Mouse (Mus musculus) intestine, embryonic 16.5 days (tissue): ENCODE measurements around the gene Nexn. TPM values are rescaled to one million over a fixed set of nuclear protein-coding genes. Genes with fewer than 3 reads are reported as not detected.
"Not testable (repeated sequence)": the region's sequence is repeated elsewhere in the genome, so short reads cannot be mapped to it uniquely, and the experiment has no call there.

Experiments
- ATAC-seq: fragments of 200-750 bp; cut with Nextera tagmentation; 2 replicates; pipeline ENCODE4 v1.8.0; 2017; ENCODE audit warnings: moderate TSS enrichment, moderate library complexity
- H3K27ac ChIP-seq: fragments of 300-500 bp; sonication (generic); 2 replicates; pipeline ENCODE4 v1.5.1; 2014; ENCODE audit warnings: mild to moderate bottlenecking, low read length
- H3K27me3 ChIP-seq: fragments of 300-500 bp; sonication (generic); replicated peaks from 2 replicates; pipeline ENCODE4 v1.6.1; 2014; ENCODE audit warnings: low read length, control low read depth, mixed read lengths; ENCODE audit not compliant: control insufficient read depth, insufficient read depth
- H3K36me3 ChIP-seq: fragments of 300-500 bp; sonication (generic); 2 replicates; pipeline ENCODE4 v1.6.1; 2014; ENCODE audit warnings: low read length, control low read depth; ENCODE audit not compliant: control insufficient read depth, insufficient read depth
- H3K4me1 ChIP-seq: fragments of 300-500 bp; sonication (generic); 2 replicates; pipeline ENCODE4 v1.6.1; 2014; ENCODE audit warnings: low read length, control low read depth, mixed read lengths; ENCODE audit not compliant: control insufficient read depth, insufficient read depth
- H3K4me2 ChIP-seq: fragments of 300-500 bp; sonication (generic); 2 replicates; pipeline ENCODE4 v1.6.1; 2014; ENCODE audit warnings: low read depth, low read length, control low read depth
- H3K4me3 ChIP-seq: fragments of 300-500 bp; sonication (generic); 2 replicates; pipeline ENCODE4 v1.5.1; 2014; ENCODE audit warnings: mild to moderate bottlenecking, low read length
- H3K9ac ChIP-seq: fragments of 300-500 bp; sonication (generic); 2 replicates; pipeline ENCODE4 v1.6.1; 2014; ENCODE audit warnings: low read depth, low read length
- H3K9me3 ChIP-seq: fragments of 300-500 bp; sonication (generic); 2 replicates; pipeline ENCODE4 v1.6.1; 2016; ENCODE audit warnings: low read length, control low read depth; ENCODE audit not compliant: control insufficient read depth
- WGBS: fragments of 180-500 bp; shearing (Covaris S2); extraction: QIAGEN DNeasy Blood & Tissue Kit; methylation state at CpG from one replicate; pipeline ENCODE4 v1.1.7; 2014; 5-methylcytosine and 5-hydroxymethylcytosine counted together
- polyA plus RNA-seq: library from polyadenylated mRNA; unstranded; fragments of >200 nt; fragmentation: Nextera tagmentation; extraction: Ambion mirVana; gene quantifications from 2 replicates; pipeline ENCODE4 v1.2.1, GENCODE M21; 2015

Nexn gene
- polyA plus RNA-seq, 1 experiment from 2014 or later: 21.6 TPM

DNA sequence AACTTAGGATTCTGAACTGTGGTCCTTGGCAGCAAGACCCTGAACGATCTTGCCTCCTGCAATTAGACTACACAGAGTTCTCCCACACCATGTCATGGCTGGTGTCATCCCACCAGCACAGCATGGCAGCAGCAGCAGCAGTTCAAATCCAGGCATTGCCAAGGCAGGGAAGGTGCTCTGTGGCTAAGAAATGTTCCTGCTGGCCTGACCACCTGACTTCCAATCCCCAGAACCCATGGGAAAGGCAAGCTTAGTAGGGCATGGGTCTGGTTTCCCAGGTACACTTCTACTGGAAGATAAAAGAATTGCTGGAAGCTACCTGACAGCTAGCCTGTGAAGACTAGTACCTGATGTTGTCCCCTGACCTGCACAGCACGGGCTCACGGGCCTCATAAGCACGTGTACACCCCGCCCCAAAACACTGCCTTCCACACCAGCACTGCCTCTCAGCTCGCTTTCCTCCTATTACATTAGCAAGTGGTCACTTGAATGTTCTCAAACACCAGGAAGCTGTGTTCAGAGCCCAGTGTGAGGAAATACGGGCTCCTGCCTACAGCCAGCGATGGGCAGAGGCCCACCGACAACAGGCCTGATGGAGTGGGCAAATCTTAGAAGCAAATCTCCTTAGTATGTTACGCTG lies 5.0 kb upstream of the Nexn start:
- Histone ChIP-seq H3K27me3 (0 out of 2 replicates have a peak, but pooled peaks cover 2% of the 10 kb centered on the region), H3K36me3 (no peaks in the 10 kb centered on the region; the same call in 1 of the 2 replicates), H3K9me3 (no peaks in the 10 kb centered on the region), H3K4me2 (no peak overlapping the region), H3K4me3 (no peak overlapping the region), H3K4me1 (peaks cover 2% of the 10 kb centered on the region; the same call in 1 of the 2 replicates), H3K9ac (no peak overlapping the region), H3K27ac (no peak overlapping the region)
- WGBS: 86% methylated on average over 10 of the region's 10 CpGs
- no peak for ATAC-seq

DNA sequence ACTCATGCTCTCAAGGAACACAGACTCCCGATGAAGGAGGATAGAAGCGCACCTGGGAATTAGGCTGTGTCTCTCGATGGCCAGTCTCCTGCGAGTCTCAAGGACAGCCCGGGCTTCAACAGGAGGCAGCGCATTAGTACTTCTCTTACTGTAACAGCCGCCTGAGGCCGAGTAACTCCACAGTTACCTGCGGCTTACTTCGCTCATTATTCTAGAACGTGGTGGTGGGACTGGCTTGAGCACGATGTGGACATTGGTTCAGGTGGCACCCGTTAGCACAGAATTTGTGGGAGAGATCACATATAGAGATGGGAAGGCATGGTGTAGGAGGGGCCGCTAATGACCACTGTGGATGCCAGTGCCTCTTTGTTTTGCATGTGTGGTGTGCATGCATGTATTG lies 1.9 kb upstream of the Nexn start:
- no peak overlapping the region for H3K9ac ChIP-seq
- H3K9me3 ChIP-seq: no peaks in the 10 kb centered on the region
- no peak overlapping the region for H3K27ac ChIP-seq
- H3K4me2 ChIP-seq: no peak overlapping the region
- no peak overlapping the region for H3K4me3 ChIP-seq
- no peaks in the 10 kb centered on the region for H3K36me3 ChIP-seq
- ATAC-seq: no peak
- peaks cover 4% of the 10 kb centered on the region; the same call in 1 of the 2 replicates for H3K4me1 ChIP-seq
- 89% methylated on average over 14 of the region's 14 CpGs for WGBS
- 0 out of 2 replicates have a peak, but pooled peaks cover 2% of the 10 kb centered on the region for H3K27me3 ChIP-seq

DNA sequence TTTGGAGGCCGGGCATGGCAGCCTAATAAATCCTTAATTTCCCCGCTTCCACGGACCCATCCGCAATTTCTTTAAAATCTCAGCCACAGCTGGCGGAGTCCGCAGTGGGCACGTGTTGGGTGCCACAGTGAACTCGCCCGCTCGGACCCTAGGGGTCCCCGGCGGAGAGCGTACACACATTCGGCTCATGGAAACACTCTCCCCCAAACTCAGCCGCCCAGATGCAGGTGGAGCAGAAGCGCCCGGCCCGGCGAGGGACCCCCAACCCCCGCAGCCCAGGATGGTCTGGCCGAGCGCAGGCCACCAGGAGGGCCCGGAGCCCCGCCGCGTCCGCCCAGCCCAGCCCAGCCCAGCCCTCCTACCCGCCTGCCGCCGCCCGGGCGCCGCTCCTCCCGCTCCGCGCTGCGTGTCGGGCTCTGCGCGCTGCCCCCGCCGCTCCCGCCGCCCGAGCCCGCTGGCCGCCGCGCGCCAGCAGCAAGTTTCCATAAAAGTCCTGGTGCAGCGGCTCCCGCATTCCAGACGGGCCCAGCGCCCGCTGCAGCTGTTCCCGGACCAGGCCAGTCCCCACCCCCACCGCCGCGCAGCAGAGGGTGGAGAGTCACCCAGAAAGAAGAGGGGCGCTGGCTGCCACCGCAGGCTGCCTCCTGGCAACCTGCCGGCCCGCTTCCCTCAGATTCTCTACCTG lies 657 bp downstream of the Nexn start:
- Histone ChIP-seq H3K4me3 (peak overlapping the region; percentile 62), H3K9ac (peak overlapping the region; percentile 82), H3K9me3 (no peaks in the 10 kb centered on the region), H3K27ac (peak overlapping the region; percentile 62), H3K4me2 (peak overlapping the region; percentile 97), H3K27me3 (0 out of 2 replicates have a peak, but pooled peaks cover 2% of the 10 kb centered on the region), H3K36me3 (no peaks in the 10 kb centered on the region), H3K4me1 (peaks cover 7% of the 10 kb centered on the region; the same call in 1 of the 2 replicates)
- peak; percentile 85 for ATAC-seq
- WGBS: 1% methylated on average over 52 of the region's 63 CpGs

DNA sequence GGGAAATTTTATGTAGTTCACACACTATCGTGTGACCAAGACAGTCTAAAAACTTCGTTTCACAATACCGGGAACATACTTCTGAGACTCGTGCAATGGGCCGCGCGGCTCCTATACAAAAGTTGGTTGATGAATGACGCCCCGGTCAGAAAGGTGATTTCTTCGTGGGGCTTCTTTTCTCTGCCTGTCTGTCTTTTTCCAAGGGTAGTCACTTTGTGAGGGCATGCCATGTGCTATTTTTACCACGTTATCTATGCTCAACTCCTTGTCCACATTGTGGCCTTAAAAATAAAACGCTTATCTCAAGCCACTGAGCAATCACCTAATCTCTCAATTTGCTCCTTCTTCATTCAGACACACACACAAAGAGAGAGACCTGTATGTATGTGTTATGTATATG lies 1.3 kb downstream of the Nexn start:
- Histone ChIP-seq H3K9ac (peak overlapping the region; percentile 42; the same call in 1 of the 2 replicates), H3K27me3 (0 out of 2 replicates have a peak, but pooled peaks cover 2% of the 10 kb centered on the region)

DNA sequence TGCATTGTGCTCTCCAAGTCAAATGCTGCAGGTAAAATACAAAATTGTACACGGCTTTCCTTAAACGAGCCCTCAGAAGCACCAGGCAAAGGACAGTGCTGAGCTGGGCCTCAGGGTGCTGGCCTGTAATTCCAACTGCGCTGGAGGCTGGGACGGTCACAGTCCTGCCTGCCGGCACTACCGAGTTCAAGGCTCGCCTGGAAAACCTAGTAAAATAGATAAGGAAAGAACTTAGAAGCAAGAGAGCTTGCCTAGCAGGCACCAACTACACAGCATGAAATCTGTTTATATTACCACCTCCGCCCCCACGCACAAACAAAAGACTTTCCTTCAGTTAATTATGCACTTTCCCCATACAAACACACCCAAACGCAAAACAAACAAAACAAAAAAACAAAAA lies 1.8 kb downstream of the Nexn start:
- Histone ChIP-seq H3K27me3 (0 out of 2 replicates have a peak, but pooled peaks cover 2% of the 10 kb centered on the region), H3K4me2 (peak overlapping the region; percentile 21; the same call in 1 of the 2 replicates), H3K4me1 (peaks cover 7% of the 10 kb centered on the region; the same call in 1 of the 2 replicates), H3K9me3 (no peaks in the 10 kb centered on the region), H3K36me3 (no peaks in the 10 kb centered on the region), H3K4me3 (peak overlapping the region; percentile 62), H3K9ac (peak overlapping the region; percentile 48; the same call in 1 of the 2 replicates), H3K27ac (no peak overlapping the region)
- ATAC-seq: no peak
- 50% methylated on average over 10 of the region's 10 CpGs for WGBS

More for the DNA sequence above, 1.3 kb downstream of the Nexn start:
- Histone ChIP-seq H3K27ac (no peak overlapping the region), H3K4me2 (peak overlapping the region; percentile 97), H3K36me3 (no peaks in the 10 kb centered on the region), H3K4me1 (peaks cover 7% of the 10 kb centered on the region; the same call in 1 of the 2 replicates), H3K4me3 (peak overlapping the region; percentile 62), H3K9me3 (no peaks in the 10 kb centered on the region)
- no peak for ATAC-seq
- WGBS: 46% methylated on average over 12 of the region's 12 CpGs

DNA sequence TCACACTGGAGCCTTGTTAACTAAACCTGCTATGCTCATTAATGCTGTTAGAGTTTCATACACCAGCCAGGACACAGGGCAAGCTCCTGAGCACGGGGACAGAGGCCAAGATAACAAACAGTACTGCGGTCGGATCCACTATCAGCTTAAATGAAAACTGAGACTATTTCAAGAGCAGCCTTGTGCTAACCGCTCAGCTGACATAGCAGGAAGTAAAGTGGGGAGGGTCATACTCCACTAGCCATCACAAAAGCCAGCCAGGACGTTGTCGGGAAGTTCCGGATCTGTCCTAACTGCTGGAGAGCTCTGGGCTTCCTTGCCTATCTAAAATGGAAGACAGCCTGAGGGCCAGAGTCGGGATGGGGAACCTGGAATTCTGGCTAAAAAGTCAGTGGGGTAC lies 4.2 kb downstream of the Nexn start:
- 0 out of 2 replicates have a peak, but pooled peaks cover 2% of the 10 kb centered on the region for H3K27me3 ChIP-seq
- H3K4me1 ChIP-seq: peaks cover 7% of the 10 kb centered on the region; the same call in 1 of the 2 replicates
- no peaks in the 10 kb centered on the region for H3K9me3 ChIP-seq
- no peaks in the 10 kb centered on the region for H3K36me3 ChIP-seq
- peak overlapping the region; percentile 13; the same call in 1 of the 2 replicates for H3K4me2 ChIP-seq
- H3K4me3 ChIP-seq: no peak overlapping the region
- ATAC-seq: peak; percentile 23; the same call in 1 of the 2 replicates
- H3K9ac ChIP-seq: peak overlapping the region; percentile 26; the same call in 1 of the 2 replicates
- no peak overlapping the region for H3K27ac ChIP-seq
- 44% methylated on average over 8 of the region's 8 CpGs for WGBS

DNA sequence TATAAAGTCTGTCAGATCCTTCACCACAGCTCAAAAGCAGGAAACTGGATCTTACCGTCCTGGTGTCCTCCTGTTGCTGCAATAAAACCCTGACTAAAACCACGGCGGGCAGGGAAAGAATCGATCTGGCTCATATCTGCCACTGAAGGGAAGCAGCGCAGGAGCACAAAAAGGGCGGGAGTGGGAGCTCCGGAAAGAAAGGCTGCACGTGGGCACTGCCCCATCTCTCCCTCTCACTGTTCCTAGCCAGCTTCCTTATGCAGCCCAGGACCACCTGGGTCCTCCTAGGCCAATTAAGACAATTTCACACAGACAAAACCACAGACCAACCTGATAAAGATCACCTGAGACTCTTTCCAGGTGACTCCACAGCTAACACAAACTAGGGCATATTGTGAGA lies 4.7 kb downstream of the Nexn start:
- Histone ChIP-seq H3K4me1 (peaks cover 7% of the 10 kb centered on the region; the same call in 1 of the 2 replicates), H3K36me3 (no peaks in the 10 kb centered on the region), H3K27me3 (no peaks in the 10 kb centered on the region), H3K9ac (no peak overlapping the region), H3K4me2 (no peak overlapping the region), H3K4me3 (no peak overlapping the region), H3K27ac (no peak overlapping the region), H3K9me3 (no peaks in the 10 kb centered on the region)
- ATAC-seq: no peak
- WGBS: 31% methylated on average over 8 of the region's 8 CpGs

GRCm38 (mm10) chr3:152260362-152260761 lies 5.8 kb downstream of the Nexn start:
- 89% methylated on average over 1 of the region's 1 CpGs for WGBS
- Histone ChIP-seq H3K9me3 (no peaks in the 10 kb centered on the region), H3K4me2 (no peak overlapping the region), H3K4me1 (0 out of 2 replicates have a peak, but pooled peaks cover 3% of the 10 kb centered on the region), H3K4me3 (no peak overlapping the region), H3K27ac (no peak overlapping the region), H3K9ac (no peak overlapping the region), H3K27me3 (no peaks in the 10 kb centered on the region), H3K36me3 (no peaks in the 10 kb centered on the region)
- ATAC-seq: no peak

GRCm38 (mm10) chr3:152259409-152259808 lies 6.7 kb downstream of the Nexn start:
- WGBS: 22% methylated on average over 7 of the region's 9 CpGs
- H3K4me3 ChIP-seq, H3K27ac ChIP-seq, H3K36me3 ChIP-seq, H3K9me3 ChIP-seq, H3K4me2 ChIP-seq, H3K27me3 ChIP-seq, H3K4me1 ChIP-seq, H3K9ac ChIP-seq: not testable (repeated sequence)
- ATAC-seq: peak; percentile 64
